Mouse (Mus musculus) olfactory bulb, adult 2 months (tissue): ENCODE measurements at regions not wholly inside any gene's neighbourhood (a gene's known extent, or its start where the extent isn't known, plus 50 kb on each side); places are given as distances from the start of the nearest gene placed in this dataset.

ENCODE experiments used
- CTCF ChIP-seq: fragments of 200-500 bp; IDR thresholded peaks from 2 replicates; pipeline ENCODE4 v1.5.1; 2012; ENCODE audit warnings: low read depth, mild to moderate bottlenecking, low read length, moderate library complexity; ENCODE audit not compliant: insufficient read depth
- POLR2A ChIP-seq: fragments of 200-500 bp; IDR thresholded peaks from 2 replicates; pipeline ENCODE4 v1.6.1; 2012; ENCODE audit warnings: mild to moderate bottlenecking, low read depth, low read length, moderate library complexity; ENCODE audit not compliant: insufficient read depth

DNA sequence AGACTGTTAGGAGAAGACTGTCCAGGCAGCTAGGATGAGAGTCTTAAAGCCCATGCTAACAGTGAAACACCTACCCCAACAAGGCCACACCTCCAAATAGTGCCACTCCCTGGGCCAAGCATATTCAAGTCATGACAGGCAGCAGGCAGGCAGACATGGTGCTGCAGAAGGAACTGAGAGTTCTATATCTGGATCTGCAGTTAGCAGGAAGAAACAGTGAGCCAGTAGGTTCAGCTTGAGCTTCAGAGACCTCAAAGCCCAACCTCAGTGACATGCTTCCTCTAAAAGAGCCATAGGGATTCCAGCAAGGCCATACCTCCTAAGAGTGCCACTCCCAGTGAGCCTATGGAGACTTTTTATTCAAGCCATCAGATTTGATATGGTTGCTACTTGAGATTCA is 252.0 kb upstream of the Slc30a5 start:
- TF ChIP-seq POLR2A (no peak), CTCF (no peak)
